Mouse (Mus musculus) myocyte (in vitro differentiated cells): Measurements from ENCODE around the gene Map1s.

Experiments
- CEBPB ChIP-seq: IDR thresholded peaks from 2 replicates; pipeline ENCODE4 v1.6.1; 2011; ENCODE audit warnings: mild to moderate bottlenecking, moderate library complexity; ENCODE audit not compliant: poor library complexity, insufficient read depth, severe bottlenecking
- E2F4 ChIP-seq: IDR thresholded peaks from one replicate; pipeline ENCODE4 v1.6.1; 2011; ENCODE audit warnings: mild to moderate bottlenecking, control low read depth, moderate library complexity; ENCODE audit not compliant: insufficient read depth
- MAX ChIP-seq: IDR thresholded peaks from one replicate; pipeline ENCODE4 v1.6.1; 2011; ENCODE audit warnings: low read depth, mild to moderate bottlenecking, control low read depth
- MYOD1 ChIP-seq, 3 experiments: IDR thresholded peaks; one replicate each; pipeline ENCODE4 v1.6.1; 2011; ENCODE audit warnings: control low read depth in 2 of 3, low read depth in 2 of 3, mild to moderate bottlenecking in 2 of 3, moderate library complexity in 1 of 3; ENCODE audit not compliant: insufficient read length in 2 of 3, control insufficient read depth in 1 of 3
- MYOG ChIP-seq, 3 experiments: IDR thresholded peaks; one replicate each; pipeline ENCODE4 v1.6.1; 2011; ENCODE audit warnings: control low read depth in 2 of 3, low read depth in 2 of 3, mild to moderate bottlenecking in 2 of 3; ENCODE audit not compliant: insufficient read length in 2 of 3, control insufficient read depth in 1 of 3, insufficient read depth in 1 of 3
- POLR2A ChIP-seq: IDR thresholded peaks from one replicate; pipeline ENCODE4 v1.6.1; 2011; ENCODE audit warnings: low read depth, mild to moderate bottlenecking, control low read depth, moderate library complexity; ENCODE audit not compliant: insufficient read length
- POLR2AphosphoS2 ChIP-seq: IDR thresholded peaks from one replicate; pipeline ENCODE4 v1.6.1; 2011; ENCODE audit warnings: low read depth, control low read depth; ENCODE audit not compliant: insufficient read length
- REST ChIP-seq: IDR thresholded peaks from one replicate; pipeline ENCODE4 v1.6.1; 2011; ENCODE audit warnings: mild to moderate bottlenecking, control low read depth, moderate library complexity; ENCODE audit not compliant: insufficient read depth, insufficient read length
- SRF ChIP-seq: IDR thresholded peaks from one replicate; pipeline ENCODE4 v1.6.1; 2011; ENCODE audit warnings: low read depth; ENCODE audit not compliant: control insufficient read depth, insufficient read length
- TCF12 ChIP-seq: IDR thresholded peaks from one replicate; pipeline ENCODE4 v1.6.1; 2011; ENCODE audit warnings: mild to moderate bottlenecking, control low read depth; ENCODE audit not compliant: poor library complexity, insufficient read depth, severe bottlenecking
- TCF3 ChIP-seq: IDR thresholded peaks from one replicate; pipeline ENCODE4 v1.6.1; 2011; ENCODE audit warnings: low read depth, control low read depth; ENCODE audit not compliant: insufficient read length
- USF1 ChIP-seq: IDR thresholded peaks from one replicate; pipeline ENCODE4 v1.6.1; 2011; ENCODE audit warnings: low read depth, mild to moderate bottlenecking, control low read depth, moderate library complexity

- TF ChIP-seq POLR2A (peak; percentile 63), TCF12 (no peak), USF1 (no peak), MYOG (IDR thresholded peaks at IDR 0.05; ENCODE audit: control insufficient read depth in 1 of 3, insufficient read depth in 1 of 3, insufficient read length in 2 of 3, low read depth in 2 of 3) (no peak), MAX (no peak), POLR2AphosphoS2 (peak; percentile 41), TCF3 (no peak), SRF (no peak), E2F4 (no peak), MYOD1 (IDR thresholded peaks at IDR 0.05; ENCODE audit: control insufficient read depth in 1 of 3, insufficient read length in 2 of 3, low read depth in 2 of 3) (no peak), REST (no peak), CEBPB (no peak)
Observed at GRCm38 (mm10) chr8:70864712-70865221, 41.0 kb upstream of the Map1s start.
